Mouse (Mus musculus) lung, embryonic 14.5 days (tissue): ENCODE measurements at regions not wholly inside any gene's neighbourhood (a gene's known extent, or its start where the extent isn't known, plus 50 kb on each side); places are given as distances from the start of the nearest gene placed in this dataset.

ENCODE experiments used
- ATAC-seq: fragments of 200-750 bp; cut with Nextera tagmentation; 2 replicates; pipeline ENCODE4 v1.8.0; 2017; ENCODE audit warnings: mild to moderate bottlenecking, moderate TSS enrichment, moderate library complexity; ENCODE audit not compliant: insufficient read depth
- DNase-seq: peaks from one replicate; pipeline ENCODE4 v3.0.0-alpha.2; 2015
- H3K27ac ChIP-seq: fragments of 300-500 bp; sonication (generic); 2 replicates; pipeline ENCODE4 v1.5.1; 2014; ENCODE audit warnings: low read depth, mild to moderate bottlenecking, moderate library complexity
- H3K27me3 ChIP-seq: fragments of 300-500 bp; sonication (generic); 2 replicates; pipeline ENCODE4 v1.6.1; 2014; ENCODE audit warnings: low read length, control low read depth; ENCODE audit not compliant: insufficient read depth
- H3K36me3 ChIP-seq: fragments of 300-500 bp; sonication (generic); 2 replicates; pipeline ENCODE4 v1.6.1; 2014; ENCODE audit warnings: control low read depth; ENCODE audit not compliant: insufficient read depth
- H3K4me1 ChIP-seq: fragments of 300-500 bp; sonication (generic); 2 replicates; pipeline ENCODE4 v1.6.1; 2014; ENCODE audit warnings: antibody characterized with exemption, control low read depth; ENCODE audit not compliant: insufficient read depth
- H3K4me2 ChIP-seq: fragments of 300-500 bp; sonication (generic); 2 replicates; pipeline ENCODE4 v1.6.1; 2014; ENCODE audit warnings: mild to moderate bottlenecking
- H3K4me3 ChIP-seq: fragments of 300-500 bp; sonication (generic); 2 replicates; pipeline ENCODE4 v1.5.1; 2014; ENCODE audit warnings: low read depth, low read length
- H3K9ac ChIP-seq: fragments of 300-500 bp; sonication (generic); 2 replicates; pipeline ENCODE4 v1.6.1; 2014
- H3K9me3 ChIP-seq: fragments of 300-500 bp; sonication (generic); 2 replicates; pipeline ENCODE4 v1.6.1; 2016; ENCODE audit warnings: low read depth, low read length, control low read depth
- CTCF ChIP-seq: IDR thresholded peaks from 2 replicates; pipeline ENCODE4 v1.5.1; 2016; ENCODE audit warnings: antibody characterized with exemption, low read depth
- WGBS: fragments of 180-500 bp; shearing (Covaris S2); extraction: QIAGEN DNeasy Blood & Tissue Kit; methylation state at CpG from one replicate; pipeline ENCODE4 v1.1.7; 2014; 5-methylcytosine and 5-hydroxymethylcytosine counted together

DNA sequence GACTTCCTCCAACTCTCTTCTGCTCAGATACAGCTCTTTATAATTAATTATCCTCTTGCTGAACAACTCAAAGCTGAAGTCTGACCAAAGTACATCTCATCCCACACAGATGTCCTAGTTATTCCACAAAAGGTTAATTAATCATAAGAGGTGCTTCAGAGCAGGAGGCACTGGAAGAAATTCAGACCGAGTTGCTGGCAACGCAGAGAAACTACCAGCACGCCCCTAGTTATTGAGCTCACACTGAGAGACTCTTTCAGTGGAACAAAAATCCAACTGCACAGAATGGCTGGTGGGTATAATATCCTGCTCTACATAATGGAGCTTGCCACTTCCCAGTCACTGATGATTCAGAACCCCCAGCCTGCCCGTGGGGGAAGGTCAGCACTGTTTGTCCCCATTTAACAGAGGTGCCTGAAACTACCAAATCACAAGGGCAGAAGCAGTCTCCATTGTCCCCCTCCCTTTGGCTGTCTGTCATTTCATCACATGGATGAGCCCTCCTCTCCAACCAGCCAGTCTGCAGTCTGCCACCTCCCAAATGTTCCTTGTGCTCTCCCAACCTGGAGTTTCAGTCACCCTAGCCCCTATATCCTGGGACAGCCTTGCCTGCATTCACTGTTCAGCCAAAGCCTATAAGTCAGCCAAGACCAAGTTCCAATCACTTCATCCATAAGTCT, 170.3 kb upstream of the Creb1 start:
- H3K36me3 ChIP-seq: no peaks in the 10 kb centered on the region
- H3K9me3 ChIP-seq: no peaks in the 10 kb centered on the region
- no peak overlapping the region for H3K4me2 ChIP-seq
- H3K27ac ChIP-seq: no peak overlapping the region
- no peaks in the 10 kb centered on the region for H3K27me3 ChIP-seq
- no peak overlapping the region for H3K4me3 ChIP-seq
- H3K9ac ChIP-seq: no peak overlapping the region
- 67% methylated on average over 4 of the region's 4 CpGs for WGBS
- DNase-seq (no peak), ATAC-seq (no peak)
- no peak for TF ChIP-seq CTCF
- H3K4me1 ChIP-seq: no peaks in the 10 kb centered on the region

DNA sequence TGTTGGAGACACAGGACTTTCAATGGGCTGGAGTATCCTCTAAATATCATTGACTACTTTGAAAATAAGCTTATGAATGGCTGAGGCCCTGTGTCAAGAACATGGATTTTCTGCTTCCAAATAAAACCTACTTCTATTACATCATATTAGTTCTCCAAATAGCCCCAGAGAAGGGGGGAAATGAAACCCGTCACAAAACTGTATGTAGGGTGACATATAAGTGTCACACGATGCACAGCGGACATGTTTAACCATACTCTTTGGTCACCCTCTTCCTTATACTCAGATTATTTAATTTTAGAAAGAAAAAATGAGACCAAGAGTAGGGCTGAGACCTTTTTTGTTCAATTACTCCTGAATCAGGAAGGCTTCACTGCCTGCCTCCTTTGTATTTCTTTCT, 189.2 kb upstream of the Creb1 start:
- no peaks in the 10 kb centered on the region for H3K4me1 ChIP-seq
- DNase-seq (no peak), ATAC-seq (no peak)
- 75% methylated on average over 3 of the region's 3 CpGs for WGBS
- H3K4me3 ChIP-seq: no peak overlapping the region
- H3K36me3 ChIP-seq: no peaks in the 10 kb centered on the region
- no peak overlapping the region for H3K4me2 ChIP-seq
- no peaks in the 10 kb centered on the region for H3K27me3 ChIP-seq
- no peak overlapping the region for H3K27ac ChIP-seq
- no peaks in the 10 kb centered on the region for H3K9me3 ChIP-seq
- no peak for TF ChIP-seq CTCF
- H3K9ac ChIP-seq: no peak overlapping the region

DNA sequence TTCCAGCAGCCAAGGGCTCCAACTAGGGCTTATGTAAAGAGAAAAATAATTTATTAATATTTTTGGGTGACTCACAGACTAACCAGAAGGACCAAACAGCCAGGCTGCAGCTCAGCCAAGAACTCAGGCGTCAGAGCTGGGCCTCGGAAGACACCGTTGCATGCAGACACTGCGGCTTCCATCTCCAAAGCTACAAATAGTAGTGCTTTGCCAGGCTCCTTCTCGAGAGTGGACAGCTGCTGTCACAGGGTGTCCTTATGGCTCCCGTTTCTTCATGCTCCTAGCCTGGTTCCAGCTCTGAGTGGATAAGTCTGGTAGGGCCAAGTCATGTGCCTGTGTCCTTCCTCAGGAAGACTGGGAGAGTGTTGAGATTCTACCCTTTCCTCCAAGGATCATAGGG, 190.8 kb upstream of the Creb1 start:
- H3K4me1 ChIP-seq: no peaks in the 10 kb centered on the region
- no peak for ATAC-seq
- no peak for DNase-seq
- H3K4me3 ChIP-seq: no peak overlapping the region
- no peak overlapping the region for H3K9ac ChIP-seq
- H3K9me3 ChIP-seq: no peaks in the 10 kb centered on the region
- no peak overlapping the region for H3K4me2 ChIP-seq
- H3K27me3 ChIP-seq: no peaks in the 10 kb centered on the region
- H3K27ac ChIP-seq: no peak overlapping the region
- H3K36me3 ChIP-seq: no peaks in the 10 kb centered on the region
- 70% methylated on average over 6 of the region's 6 CpGs for WGBS
- TF ChIP-seq CTCF: no peak

DNA sequence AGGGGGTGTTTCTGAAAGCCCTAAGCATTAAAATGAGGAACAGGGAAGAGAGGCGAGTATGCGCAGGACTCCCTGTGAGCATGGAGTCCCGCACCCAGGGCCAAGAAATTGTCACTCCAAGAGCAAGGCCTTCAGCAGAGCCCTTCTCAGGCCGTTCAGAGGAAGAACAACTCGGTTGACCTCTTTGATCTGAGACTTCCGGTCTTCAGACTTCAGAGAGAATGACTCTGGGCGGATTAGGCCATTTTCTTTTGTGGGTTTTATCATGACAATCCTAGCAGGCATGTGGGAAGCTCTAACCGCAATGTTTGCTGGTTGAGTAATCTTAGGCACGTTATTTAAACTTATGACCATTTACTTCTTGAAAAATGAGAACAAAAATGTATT, 193.9 kb upstream of the Creb1 start:
- DNase-seq (peak; percentile 55), ATAC-seq (no peak)
- Histone ChIP-seq H3K27me3 (no peaks in the 10 kb centered on the region), H3K4me2 (no peak overlapping the region), H3K4me1 (no peaks in the 10 kb centered on the region), H3K9me3 (no peaks in the 10 kb centered on the region), H3K27ac (no peak overlapping the region), H3K9ac (no peak overlapping the region), H3K36me3 (no peaks in the 10 kb centered on the region), H3K4me3 (no peak overlapping the region)
- TF ChIP-seq CTCF: no peak
- WGBS: 44% methylated on average over 9 of the region's 9 CpGs

DNA sequence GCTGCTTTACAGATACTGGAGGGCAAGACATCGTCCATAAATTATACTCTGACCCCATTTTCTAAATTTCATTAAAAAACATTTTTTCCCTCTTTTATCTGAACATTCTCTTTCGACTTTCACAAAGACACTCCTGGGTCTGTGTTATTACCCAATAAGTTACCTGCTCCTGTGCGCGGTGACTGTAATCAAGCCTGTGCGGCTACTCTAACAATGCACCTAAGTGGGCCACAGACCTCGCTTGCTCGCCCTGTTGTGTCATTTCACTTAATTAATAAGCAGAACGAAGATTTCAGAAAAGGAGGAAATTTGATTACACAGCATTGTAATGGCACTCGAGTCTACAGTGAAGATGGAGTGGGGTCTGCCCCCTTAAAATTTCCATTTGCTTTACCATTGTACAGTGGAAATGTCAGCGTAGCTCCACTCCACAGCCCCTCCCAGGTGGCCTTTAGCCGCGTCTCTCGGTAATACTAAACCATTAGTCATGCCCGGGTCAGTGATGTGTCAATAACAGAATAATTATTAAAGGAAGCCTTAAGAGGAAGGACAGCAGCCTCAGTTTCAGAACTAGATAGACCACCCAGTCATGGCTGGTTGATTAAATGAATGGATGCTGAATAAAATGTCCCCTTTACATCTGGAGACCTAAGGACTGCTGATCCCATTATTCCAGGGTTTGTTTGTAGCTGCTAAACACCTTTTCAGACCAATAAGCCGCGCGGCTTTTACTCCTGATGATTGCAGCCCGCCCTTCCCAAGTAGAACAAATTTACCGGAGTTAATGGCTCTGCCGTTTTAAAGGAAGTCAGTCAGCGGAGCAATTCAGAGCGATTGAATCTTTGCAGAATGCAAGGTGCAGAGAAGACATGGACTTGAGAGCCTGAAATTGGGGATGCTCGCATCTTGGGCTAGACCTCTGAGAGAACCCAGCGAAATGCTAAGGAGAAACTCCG, 194.5 kb upstream of the Creb1 start:
- Histone ChIP-seq H3K4me3 (no peak overlapping the region), H3K27ac (no peak overlapping the region), H3K4me2 (0 out of 2 replicates have a peak overlapping the region, but pooled peaks have one; percentile 18), H3K9me3 (no peaks in the 10 kb centered on the region), H3K9ac (no peak overlapping the region), H3K36me3 (no peaks in the 10 kb centered on the region), H3K27me3 (no peaks in the 10 kb centered on the region), H3K4me1 (no peaks in the 10 kb centered on the region)
- DNase-seq: no peak
- ATAC-seq: no peak
- no peak for TF ChIP-seq CTCF
- 65% methylated on average over 25 of the region's 25 CpGs for WGBS

DNA sequence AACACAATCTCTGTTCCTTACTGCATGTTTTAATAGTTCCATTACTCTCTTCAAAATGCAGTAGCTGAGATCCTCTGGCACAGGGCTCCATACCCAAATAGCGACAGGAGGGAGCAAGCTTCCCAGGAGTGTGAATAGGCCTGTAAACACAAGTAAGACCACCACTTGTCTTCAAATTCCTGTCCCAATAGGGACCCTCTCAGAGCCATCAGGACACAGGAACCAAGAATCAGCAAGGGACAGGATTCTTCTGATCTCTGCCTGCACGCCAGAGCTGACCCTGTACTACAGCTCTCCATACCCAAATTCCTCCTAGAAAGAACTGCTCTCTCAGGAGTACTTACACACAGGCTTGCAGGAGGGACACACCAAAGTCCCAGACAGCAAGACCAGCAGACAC, 200.9 kb upstream of the Creb1 start:
- H3K9me3 ChIP-seq: no peaks in the 10 kb centered on the region
- ATAC-seq: no peak
- H3K36me3 ChIP-seq: no peaks in the 10 kb centered on the region
- no peak overlapping the region for H3K27ac ChIP-seq
- DNase-seq: no peak
- no peak overlapping the region for H3K4me3 ChIP-seq
- H3K9ac ChIP-seq: no peak overlapping the region
- no peaks in the 10 kb centered on the region for H3K27me3 ChIP-seq
- TF ChIP-seq CTCF: no peak
- no peak overlapping the region for H3K4me2 ChIP-seq
- no peaks in the 10 kb centered on the region for H3K4me1 ChIP-seq
- 69% methylated on average over 2 of the region's 2 CpGs for WGBS

DNA sequence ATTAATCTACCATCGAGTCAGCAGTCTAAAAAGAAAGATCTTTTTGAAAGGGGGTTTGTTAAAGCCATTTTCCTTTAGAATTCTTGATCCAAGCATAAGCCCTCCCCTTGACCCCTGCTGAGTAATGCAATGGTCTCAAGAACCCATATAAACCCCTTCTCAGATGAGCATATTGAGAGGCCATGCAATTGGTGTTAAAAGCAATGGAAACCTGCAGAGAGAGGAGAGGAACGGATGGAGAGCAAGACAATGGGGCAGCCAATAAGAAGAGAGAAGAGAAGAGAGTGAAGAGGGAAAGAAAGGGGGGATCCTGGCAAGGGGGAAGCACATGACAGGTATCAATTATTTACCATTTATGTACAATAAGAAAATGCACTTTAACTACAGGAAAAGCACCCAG, 201.7 kb upstream of the Creb1 start:
- H3K27ac ChIP-seq: no peak overlapping the region
- no peak for TF ChIP-seq CTCF
- H3K36me3 ChIP-seq: no peaks in the 10 kb centered on the region
- H3K4me3 ChIP-seq: no peak overlapping the region
- 82% methylated on average over 2 of the region's 2 CpGs for WGBS
- DNase-seq (no peak), ATAC-seq (no peak)
- no peaks in the 10 kb centered on the region for H3K9me3 ChIP-seq
- H3K4me1 ChIP-seq: no peaks in the 10 kb centered on the region
- H3K9ac ChIP-seq: no peak overlapping the region
- H3K27me3 ChIP-seq: no peaks in the 10 kb centered on the region
- no peak overlapping the region for H3K4me2 ChIP-seq
